10 mouse cellular contexts compared by ENCODE assay signal in genomic region chr11:98034840-98035239, GRCm38 (mm10). TPM values are rescaled to one million over a fixed set of nuclear protein-coding genes. Genes with fewer than 3 reads are reported as not detected.
DNase-seq lines count a peak whose midpoint lies in the region; ATAC-seq lines count a peak whose summit lies in the region.
"Had no signal": no experiment of that assay in that cellular context is flagged by ENCODE, and none has a peak within 500 bp of the region (broad histone marks: within the 10 kb centered on the region; RNA-seq: fewer than 3 reads in every experiment).

No protein-coding gene starts in this region.

- no peak overlapping the region for H3K27ac ChIP-seq in forebrain, embryonic 11.5 days (ENCODE audit: low read depth, low read length)
- peak overlapping the region; percentile 39; the same call in 1 of the 2 replicates for H3K27ac ChIP-seq in hindbrain, embryonic 14.5 days
- no peak overlapping the region for H3K27ac ChIP-seq in neural tube, embryonic 12.5 days
- no peak overlapping the region for H3K27ac ChIP-seq in heart, embryonic 10.5 days

- no peak overlapping the region for H3K4me2 ChIP-seq in forebrain, embryonic 11.5 days (ENCODE audit: low read depth, low read length, severe bottlenecking)
- no peak overlapping the region for H3K4me2 ChIP-seq in hindbrain, embryonic 14.5 days (replicated peaks)
- 0 out of 2 replicates have a peak overlapping the region, but pooled peaks have one; percentile 23 for H3K4me2 ChIP-seq in neural tube, embryonic 12.5 days (replicated peaks)

- no peaks in the 10 kb centered on the region for H3K9me3 ChIP-seq in forebrain, embryonic 11.5 days (ENCODE audit: control insufficient read depth, low read length)
- no peaks in the 10 kb centered on the region for H3K9me3 ChIP-seq in hindbrain, embryonic 14.5 days (ENCODE audit: control insufficient read depth, low read length)
- no peaks in the 10 kb centered on the region for H3K9me3 ChIP-seq in neural tube, embryonic 12.5 days
- no peaks in the 10 kb centered on the region for H3K9me3 ChIP-seq in heart, embryonic 10.5 days

- intact Hi-C loops in left cerebral cortex, postnatal 14 days (cut with DNase I) = no loop called here

- no peak overlapping the region for H3K4me3 ChIP-seq in forebrain, embryonic 11.5 days (ENCODE audit: low read depth, low read length)
- no peak overlapping the region for H3K4me3 ChIP-seq in hindbrain, embryonic 14.5 days (replicated peaks; ENCODE audit: low read length)
- H3K4me3 ChIP-seq in neural tube, embryonic 12.5 days = no peak overlapping the region
- H3K4me3 ChIP-seq in heart, embryonic 10.5 days = no peak overlapping the region

- peak overlapping the region; percentile 23; the same call in 1 of the 2 replicates for H3K9ac ChIP-seq in forebrain, embryonic 11.5 days (ENCODE audit: low read length)
- H3K9ac ChIP-seq in hindbrain, embryonic 14.5 days = no peak overlapping the region
- H3K9ac ChIP-seq in neural tube, embryonic 12.5 days = no peak overlapping the region

- 25% methylated on average over 4 of the region's 4 CpGs for WGBS in forebrain, embryonic 11.5 days
- 11% methylated on average over 4 of the region's 4 CpGs for WGBS in hindbrain, embryonic 14.5 days
- whole genome bisulfite sequencing in neural tube, embryonic 12.5 days = 14% methylated on average over 4 of the region's 4 CpGs
- 43% methylated on average over 4 of the region's 4 CpGs for WGBS in heart, embryonic 10.5 days

- H3K27me3 ChIP-seq in forebrain, embryonic 11.5 days (ENCODE audit: control insufficient read depth, insufficient read depth, low read length) = peaks cover 6% of the 10 kb centered on the region
- H3K27me3 ChIP-seq in hindbrain, embryonic 14.5 days (ENCODE audit: control insufficient read depth, insufficient read depth, low read length) = no peaks in the 10 kb centered on the region; the same call in 1 of the 2 replicates
- peaks cover 13% of the 10 kb centered on the region; the same call in 1 of the 2 replicates for H3K27me3 ChIP-seq in neural tube, embryonic 12.5 days (replicated peaks)
- H3K27me3 ChIP-seq in heart, embryonic 10.5 days (ENCODE audit: insufficient read depth, poor library complexity, severe bottlenecking) = peaks cover 45% of the 10 kb centered on the region

- no peaks in the 10 kb centered on the region for H3K36me3 ChIP-seq in forebrain, embryonic 11.5 days (ENCODE audit: control insufficient read depth, insufficient read depth, low read length)
- peaks cover 16% of the 10 kb centered on the region for H3K36me3 ChIP-seq in hindbrain, embryonic 14.5 days (replicated peaks; ENCODE audit: control insufficient read depth, insufficient read depth)
- peaks cover 16% of the 10 kb centered on the region for H3K36me3 ChIP-seq in neural tube, embryonic 12.5 days
- peaks cover 17% of the 10 kb centered on the region for H3K36me3 ChIP-seq in heart, embryonic 10.5 days

- peak; percentile 53 to 73 for DNase-seq in left cerebral cortex, postnatal 14 days (ENCODE audit: low spot score in 2 of 2)
- DNase-seq in left cerebral cortex, adult 11 months (ENCODE audit: low spot score) = no peak
- DNase-seq in forebrain, embryonic 11.5 days (ENCODE audit: low spot score) = no peak
- no peak for DNase-seq in hindbrain, embryonic 14.5 days (ENCODE audit: low spot score)
- DNase-seq in layer of hippocampus, adult 11-12 months (ENCODE audit: low spot score) = no peak
- no peak for DNase-seq in heart, embryonic 10.5 days (ENCODE audit: low spot score)
- DNase-seq: adrenal gland, postnatal 14 days; thymus, postnatal 14 days had no signal

- ATAC-seq in forebrain, embryonic 11.5 days (replicated peaks; ENCODE audit: low FRiP score) = no peak
- peak; percentile 49; the same call in 1 of the 2 replicates for ATAC-seq in hindbrain, embryonic 14.5 days (ENCODE audit: low FRiP score)
- ATAC-seq in neural tube, embryonic 12.5 days (ENCODE audit: low FRiP score, low read depth) = peak; percentile 23; the same call in 1 of the 2 replicates

- peaks cover 15% of the 10 kb centered on the region for H3K4me1 ChIP-seq in forebrain, embryonic 11.5 days (replicated peaks; ENCODE audit: control insufficient read depth, insufficient read depth, low read length)
- peaks cover 15% of the 10 kb centered on the region for H3K4me1 ChIP-seq in hindbrain, embryonic 14.5 days (replicated peaks; ENCODE audit: control insufficient read depth, insufficient read depth, low read length)
- peaks cover 20% of the 10 kb centered on the region for H3K4me1 ChIP-seq in neural tube, embryonic 12.5 days
- H3K4me1 ChIP-seq in heart, embryonic 10.5 days = peaks cover 25% of the 10 kb centered on the region

RNA-seq across cellular contexts. Expression of gene Rpl19, which starts 8.3 kb away (rescaled TPM):
- 100 to 1,000 TPM; 536 to 545 TPM for total RNA-seq in left cerebral cortex, postnatal 14 days (2021)
- polyA plus RNA-seq in forebrain, embryonic 11.5 days (2014; fragmentation: Nextera tagmentation; extraction: Ambion mirVana) = 897 and 919 TPM in 2 replicates
- polyA plus RNA-seq in hindbrain, embryonic 14.5 days (2014; fragmentation: Nextera tagmentation; extraction: Ambion mirVana) = 614 and 694 TPM in 2 replicates
- polyA plus RNA-seq in neural tube, embryonic 12.5 days (2016; fragmentation: Nextera tagmentation; extraction: Ambion mirVana) = 709 and 737 TPM in 2 replicates
- 867 and 1,011 TPM in 2 replicates for polyA plus RNA-seq in heart, embryonic 10.5 days (2016; fragmentation: Nextera tagmentation; extraction: Ambion mirVana)

RNA-seq across cellular contexts. Expression of gene Cacnb1, which starts 12.0 kb away (rescaled TPM):
- 100 to 1,000 TPM; 150 TPM for total RNA-seq in left cerebral cortex, postnatal 14 days (2021)
- polyA plus RNA-seq in forebrain, embryonic 11.5 days (2014; fragmentation: Nextera tagmentation; extraction: Ambion mirVana) = 9.6 and 11.1 TPM in 2 replicates
- polyA plus RNA-seq in hindbrain, embryonic 14.5 days (2014; fragmentation: Nextera tagmentation; extraction: Ambion mirVana) = 40.0 and 40.3 TPM in 2 replicates
- polyA plus RNA-seq in neural tube, embryonic 12.5 days (2016; fragmentation: Nextera tagmentation; extraction: Ambion mirVana) = 38.2 and 40.9 TPM in 2 replicates
- polyA plus RNA-seq in heart, embryonic 10.5 days (2016; fragmentation: Nextera tagmentation; extraction: Ambion mirVana) = 4.6 and 5.3 TPM in 2 replicates

RNA-seq across cellular contexts. Expression of gene Stac2, which starts 18.4 kb away (rescaled TPM):
- 10 to 100 TPM; 27.7 to 28.0 TPM for total RNA-seq in left cerebral cortex, postnatal 14 days (2021)
- polyA plus RNA-seq in forebrain, embryonic 11.5 days (2014; fragmentation: Nextera tagmentation; extraction: Ambion mirVana) = 0.81 and 0.86 TPM in 2 replicates
- polyA plus RNA-seq in hindbrain, embryonic 14.5 days (2014; fragmentation: Nextera tagmentation; extraction: Ambion mirVana) = 6.7 and 7.3 TPM in 2 replicates
- 10.2 and 11.2 TPM in 2 replicates for polyA plus RNA-seq in neural tube, embryonic 12.5 days (2016; fragmentation: Nextera tagmentation; extraction: Ambion mirVana)
- 0.21 and 0.34 TPM in 2 replicates for polyA plus RNA-seq in heart, embryonic 10.5 days (2016; fragmentation: Nextera tagmentation; extraction: Ambion mirVana)
- total RNA-seq: hematopoietic stem cell, adult 5-6 weeks had no signal

RNA-seq across cellular contexts. Expression of gene Arl5c, which starts 38.9 kb away (rescaled TPM):
- total RNA-seq in left cerebral cortex, postnatal 14 days (2021) = 1 to 10 TPM; 2.2 to 2.3 TPM
- 10.4 and 12.3 TPM in 2 replicates for polyA plus RNA-seq in forebrain, embryonic 11.5 days (2014; fragmentation: Nextera tagmentation; extraction: Ambion mirVana)
- 6.5 and 11.0 TPM in 2 replicates for polyA plus RNA-seq in hindbrain, embryonic 14.5 days (2014; fragmentation: Nextera tagmentation; extraction: Ambion mirVana)
- 6.8 and 8.6 TPM in 2 replicates for polyA plus RNA-seq in neural tube, embryonic 12.5 days (2016; fragmentation: Nextera tagmentation; extraction: Ambion mirVana)
- polyA plus RNA-seq in heart, embryonic 10.5 days (2016; fragmentation: Nextera tagmentation; extraction: Ambion mirVana) = 9.8 and 15.7 TPM in 2 replicates

RNA-seq across cellular contexts. Expression of gene Plxdc1, which starts 48.6 kb away (rescaled TPM):
- total RNA-seq in left cerebral cortex, postnatal 14 days (2021) = 10 to 100 TPM in 1 of 2 experiments, 1 to 10 TPM in 1; 9.8 to 14.9 TPM
- polyA plus RNA-seq in forebrain, embryonic 11.5 days (2014; fragmentation: Nextera tagmentation; extraction: Ambion mirVana) = 0.20 TPM in 1 of 2 replicates, not detected in the other
- polyA plus RNA-seq in hindbrain, embryonic 14.5 days (2014; fragmentation: Nextera tagmentation; extraction: Ambion mirVana) = 0.90 and 1.1 TPM in 2 replicates
- 0.24 and 0.68 TPM in 2 replicates for polyA plus RNA-seq in neural tube, embryonic 12.5 days (2016; fragmentation: Nextera tagmentation; extraction: Ambion mirVana)
- not detected in 2 replicates for polyA plus RNA-seq in heart, embryonic 10.5 days (2016; fragmentation: Nextera tagmentation; extraction: Ambion mirVana)

Comparison
In these comparisons a context has a peak if more than half of its experiments do, and no peak if none do; other contexts are left out.
1. DNase-seq: peak in left cerebral cortex, postnatal 14 days (2 of 2); none in left cerebral cortex, adult 11 months (single experiment), forebrain, embryonic 11.5 days (single experiment), hindbrain, embryonic 14.5 days (single experiment), layer of hippocampus, adult 11-12 months (single experiment) and heart, embryonic 10.5 days (single experiment).